Mouse (Mus musculus) bone marrow macrophage, adult 2 months (primary cell): ENCODE measurements around the gene Slc45a3. TPM values are rescaled to one million over a fixed set of nuclear protein-coding genes. Genes with fewer than 3 reads are reported as not detected.

ENCODE experiments used
- H3K27ac ChIP-seq: 2 replicates; pipeline ENCODE4 v1.5.1; 2012; ENCODE audit warnings: low read depth, low read length; ENCODE audit not compliant: insufficient read depth
- H3K4me1 ChIP-seq: 2 replicates; pipeline ENCODE4 v1.6.1; 2012; ENCODE audit warnings: low read length; ENCODE audit not compliant: control insufficient read depth, insufficient read depth
- H3K4me3 ChIP-seq: 2 replicates; pipeline ENCODE4 v1.5.1; 2012; ENCODE audit warnings: mild to moderate bottlenecking, low read length, moderate library complexity; ENCODE audit not compliant: insufficient read depth
- CTCF ChIP-seq: IDR thresholded peaks from 2 replicates; pipeline ENCODE4 v1.5.1; 2012; ENCODE audit warnings: low read depth, mild to moderate bottlenecking, low read length, moderate library complexity
- POLR2A ChIP-seq: IDR thresholded peaks from 2 replicates; pipeline ENCODE4 v1.6.1; 2012; ENCODE audit warnings: mild to moderate bottlenecking, low read depth, low read length, borderline replicate concordance
- polyA plus RNA-seq: library from polyadenylated mRNA; stranded (reverse); fragments of >200 nt; gene quantifications from 2 replicates; pipeline ENCODE4 v1.2.4, GENCODE M21; 2012; ENCODE audit not compliant: missing spikeins, insufficient read depth, insufficient read length

The Slc45a3 gene
- polyA plus RNA-seq, 1 experiment, result not detected

DNA sequence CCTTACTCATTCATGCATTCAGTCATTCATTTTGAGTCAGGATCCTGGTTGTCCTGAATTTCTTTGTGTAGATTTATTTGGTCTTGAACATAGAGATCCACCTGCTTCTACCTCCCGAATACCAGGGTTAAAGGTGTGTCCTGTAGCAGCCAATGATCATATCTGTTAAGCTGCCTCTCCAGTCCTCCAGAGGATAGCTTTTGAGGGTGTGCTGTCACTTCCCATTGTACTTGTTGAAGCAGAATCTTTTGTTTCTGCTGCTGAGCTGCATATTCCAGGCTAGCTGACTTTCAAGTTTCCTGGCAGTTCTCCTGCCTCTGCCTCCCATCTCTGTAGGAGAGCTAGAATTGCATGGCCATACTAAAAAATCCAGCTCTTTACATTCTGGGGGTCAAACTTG lies 53.9 kb downstream of the Slc45a3 start:
- no peak overlapping the region for H3K4me3 ChIP-seq
- H3K4me1 ChIP-seq, result peaks cover 7% of the 10 kb centered on the region
- no peak overlapping the region for H3K27ac ChIP-seq
- no peak for TF ChIP-seq CTCF
- TF ChIP-seq POLR2A, result no peak

DNA sequence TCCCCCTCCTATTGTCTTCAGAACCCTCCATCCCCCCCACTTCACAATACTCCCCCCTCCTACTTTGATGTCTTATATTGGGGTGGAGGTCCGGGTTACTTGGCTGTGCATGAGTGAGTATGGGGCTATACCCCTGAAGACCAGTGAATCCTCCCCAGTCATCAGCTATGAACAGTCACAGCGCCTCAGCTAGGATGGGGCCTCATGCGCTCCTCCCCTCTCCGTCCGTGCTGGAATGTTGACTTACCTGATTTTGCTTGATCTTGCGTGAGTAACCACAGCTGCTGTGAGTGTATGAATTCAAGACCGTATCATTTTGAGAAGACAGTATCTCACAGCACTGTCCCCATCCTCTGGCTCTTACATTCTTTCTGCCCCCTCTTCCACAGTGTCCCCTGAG lies 57.1 kb downstream of the Slc45a3 start:
- Histone ChIP-seq H3K4me1 (no peaks in the 10 kb centered on the region), H3K4me3 (no peak overlapping the region), H3K27ac (no peak overlapping the region)
- TF ChIP-seq POLR2A (no peak), CTCF (no peak)

DNA sequence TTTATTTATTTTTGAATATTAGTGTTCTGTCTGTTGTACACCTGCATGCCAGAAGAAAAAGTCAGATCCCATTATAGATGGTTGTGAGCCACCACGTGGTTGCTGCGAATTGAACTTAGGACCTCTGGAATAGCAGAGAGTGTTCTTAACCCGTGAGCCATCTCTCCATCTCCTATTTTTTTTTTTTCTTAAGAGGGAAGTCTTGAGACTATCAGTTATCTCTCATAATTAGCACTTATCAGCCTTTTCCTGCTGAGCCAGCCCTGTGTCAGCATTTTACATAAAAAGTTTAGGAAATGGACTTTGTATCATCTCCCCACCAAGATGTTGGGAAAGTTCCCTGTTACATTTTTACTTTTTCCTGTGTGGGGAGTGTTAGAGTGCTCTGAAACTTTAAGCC lies 59.3 kb downstream of the Slc45a3 start:
- Histone ChIP-seq H3K27ac (no peak overlapping the region), H3K4me3 (no peak overlapping the region), H3K4me1 (no peaks in the 10 kb centered on the region)
- TF ChIP-seq CTCF (no peak), POLR2A (no peak)

DNA sequence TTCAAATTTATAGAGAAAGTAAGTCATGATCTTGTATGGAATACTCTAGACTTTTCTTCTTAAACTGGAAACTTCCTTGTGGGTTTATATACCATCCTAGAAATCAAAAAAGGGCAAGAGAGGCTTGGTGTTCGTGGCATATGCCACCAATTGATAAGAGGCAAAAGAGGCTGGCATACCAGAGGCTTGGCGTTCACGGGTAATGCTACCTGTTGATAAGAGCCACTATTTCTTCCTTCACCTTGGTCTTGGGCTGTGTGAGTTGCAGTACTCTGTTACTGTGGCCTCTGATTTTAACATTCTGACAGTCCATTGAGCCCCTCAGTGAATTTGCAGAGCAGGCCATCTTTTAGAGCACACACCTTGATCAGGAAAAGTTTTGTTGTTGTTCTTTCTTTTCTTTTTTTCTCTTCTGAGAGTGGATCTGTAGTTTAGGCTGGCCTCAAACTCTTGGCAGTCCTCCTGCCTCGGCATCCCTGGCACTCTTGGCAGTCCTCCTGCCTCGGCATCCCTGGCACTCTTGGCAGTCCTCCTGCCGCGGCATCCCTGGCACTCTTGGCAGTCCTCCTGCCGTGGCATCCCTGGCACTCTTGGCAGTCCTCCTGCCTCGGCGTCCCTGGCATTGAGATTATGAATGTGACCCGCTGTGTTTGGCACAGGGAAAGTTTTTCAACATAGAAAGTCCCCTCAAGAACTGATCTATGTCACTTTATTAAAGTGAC lies 64.3 kb downstream of the Slc45a3 start:
- no peak overlapping the region for H3K4me3 ChIP-seq
- no peaks in the 10 kb centered on the region for H3K4me1 ChIP-seq
- TF ChIP-seq POLR2A (no peak), CTCF (no peak)
- no peak overlapping the region for H3K27ac ChIP-seq

DNA sequence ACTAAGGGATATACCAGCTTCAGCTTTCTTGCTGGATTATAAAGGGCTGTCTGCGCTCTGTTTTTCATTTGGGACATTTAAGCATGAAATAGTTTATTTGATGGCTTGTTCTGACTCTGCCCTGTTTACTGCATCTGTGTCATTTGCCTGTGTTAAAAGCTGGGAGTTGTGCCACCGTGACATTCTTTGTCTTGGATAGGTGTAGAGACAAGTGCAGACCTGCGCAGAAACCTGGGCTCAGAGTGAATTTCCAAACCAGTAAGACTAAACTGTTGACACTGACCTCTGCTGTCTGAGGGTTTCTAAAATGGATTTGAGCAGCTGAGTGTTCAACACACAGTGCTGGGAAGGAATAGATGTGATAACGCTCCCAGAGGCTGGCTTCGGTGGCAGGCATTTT lies 65.2 kb downstream of the Slc45a3 start:
- Histone ChIP-seq H3K27ac (no peak overlapping the region), H3K4me1 (no peaks in the 10 kb centered on the region)
- TF ChIP-seq POLR2A (no peak), CTCF (no peak)

DNA sequence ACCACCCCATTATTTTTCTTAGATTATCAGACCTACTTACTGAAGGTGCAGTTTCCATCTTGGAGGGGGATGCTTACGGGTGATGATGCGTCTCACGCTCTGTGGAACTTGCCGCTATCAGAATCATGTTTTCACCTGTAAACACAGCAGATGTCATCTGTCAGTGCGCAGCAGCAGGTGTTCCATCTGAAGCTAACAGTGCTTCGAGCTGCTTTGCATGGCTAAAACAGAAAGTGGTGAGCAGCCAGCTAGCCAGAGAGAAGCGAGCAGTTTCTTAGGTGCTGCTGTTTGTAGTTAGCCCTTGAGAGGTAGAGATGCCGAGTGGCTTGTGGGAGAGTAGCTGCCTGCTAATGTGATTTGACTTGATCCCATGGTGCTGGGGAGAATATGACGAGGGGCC lies 65.6 kb downstream of the Slc45a3 start:
- Histone ChIP-seq H3K4me1 (no peaks in the 10 kb centered on the region), H3K27ac (no peak overlapping the region), H3K4me3 (no peak overlapping the region)
- TF ChIP-seq CTCF, result no peak
- TF ChIP-seq POLR2A, result no peak

More for the DNA sequence above, 65.2 kb downstream of the Slc45a3 start:
- H3K4me3 ChIP-seq, result no peak overlapping the region

DNA sequence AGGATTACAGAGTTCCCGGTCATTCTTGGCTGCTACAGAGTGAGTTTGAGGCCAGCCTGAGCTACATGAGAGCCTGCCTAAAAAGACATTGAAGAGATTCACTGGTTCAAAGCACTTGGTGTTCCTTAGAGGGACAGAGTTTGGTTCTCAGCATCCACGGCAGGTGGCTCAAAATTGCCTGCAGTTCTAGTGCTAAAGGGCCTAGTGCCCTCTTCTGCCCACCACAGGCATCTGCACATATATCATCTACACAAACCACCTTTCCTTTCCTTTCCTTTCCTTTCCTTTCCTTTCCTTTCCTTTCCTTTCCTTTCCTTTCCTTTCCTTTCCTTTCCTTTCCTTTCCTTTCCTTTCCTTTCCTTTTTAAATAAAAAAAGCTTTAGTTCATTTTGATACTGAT lies 67.8 kb downstream of the Slc45a3 start:
- H3K4me1 ChIP-seq, result no peaks in the 10 kb centered on the region
- no peak overlapping the region for H3K27ac ChIP-seq
- no peak overlapping the region for H3K4me3 ChIP-seq
- TF ChIP-seq CTCF, result no peak
- no peak for TF ChIP-seq POLR2A

DNA sequence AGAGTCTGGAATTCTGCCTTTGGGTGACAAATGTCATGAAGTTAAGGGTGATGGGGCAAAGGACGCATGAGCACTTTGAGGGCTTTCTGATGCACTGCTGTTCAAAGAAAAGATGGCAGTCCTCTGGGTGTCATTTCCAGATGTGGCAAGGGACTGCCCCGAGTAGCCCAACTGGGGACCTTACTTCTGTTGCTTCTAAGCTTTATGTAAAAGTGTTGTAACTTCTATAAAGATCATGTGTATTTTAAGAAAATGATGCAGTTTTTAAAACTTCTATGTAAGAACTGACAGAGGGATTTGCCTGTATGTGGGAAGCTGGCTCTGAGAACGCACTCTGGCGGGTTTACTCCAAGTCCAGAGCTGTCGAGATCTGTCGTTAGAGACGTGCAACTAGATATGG lies 69.4 kb downstream of the Slc45a3 start:
- H3K4me1 ChIP-seq, result no peaks in the 10 kb centered on the region
- TF ChIP-seq CTCF, result no peak
- TF ChIP-seq POLR2A, result no peak
- no peak overlapping the region for H3K4me3 ChIP-seq
- no peak overlapping the region for H3K27ac ChIP-seq

Other genes starting within 250 kb of the Slc45a3 start
- gene Slc26a9, start 218.9 kb upstream of the Slc45a3 start, polyA plus RNA-seq, result not detected in 2 replicates
- not detected in 2 replicates for gene Pm20d1, start 165.6 kb upstream of the Slc45a3 start, polyA plus RNA-seq
- 7.8 and 9.3 TPM in 2 replicates for gene Slc41a1, start 135.5 kb upstream of the Slc45a3 start, polyA plus RNA-seq
- 65.7 and 70.3 TPM in 2 replicates for gene Rab29, start 95.7 kb upstream of the Slc45a3 start, polyA plus RNA-seq
- 70.7 and 77.0 TPM in 2 replicates for gene Nucks1, start 52.4 kb upstream of the Slc45a3 start, polyA plus RNA-seq
- 59.7 and 66.6 TPM in 2 replicates for gene Elk4, start 44.6 kb downstream of the Slc45a3 start, polyA plus RNA-seq
- not detected in 2 replicates for gene Mfsd4a, start 105.1 kb downstream of the Slc45a3 start, polyA plus RNA-seq
- gene Cdk18, start 176.7 kb downstream of the Slc45a3 start, polyA plus RNA-seq, result 56.1 and 65.3 TPM in 2 replicates
- gene Lemd1, start 228.5 kb downstream of the Slc45a3 start, polyA plus RNA-seq, result not detected in 2 replicates
- gene AC124108.1, start 228.5 kb downstream of the Slc45a3 start, polyA plus RNA-seq, result not detected in 2 replicates